Mouse (Mus musculus) lung, postnatal 0 days (tissue): ENCODE measurements at regions not wholly inside any gene's neighbourhood (a gene's known extent, or its start where the extent isn't known, plus 50 kb on each side); places are given as distances from the start of the nearest gene placed in this dataset.

Experiments used
- CTCF ChIP-seq: IDR thresholded peaks from 2 replicates; pipeline ENCODE4 v1.5.1; 2016; ENCODE audit warnings: antibody characterized with exemption, mild to moderate bottlenecking
- EP300 ChIP-seq: IDR thresholded peaks from 2 replicates; pipeline ENCODE4 v1.6.1; 2016; ENCODE audit warnings: antibody characterized with exemption, mild to moderate bottlenecking, control low read depth

DNA sequence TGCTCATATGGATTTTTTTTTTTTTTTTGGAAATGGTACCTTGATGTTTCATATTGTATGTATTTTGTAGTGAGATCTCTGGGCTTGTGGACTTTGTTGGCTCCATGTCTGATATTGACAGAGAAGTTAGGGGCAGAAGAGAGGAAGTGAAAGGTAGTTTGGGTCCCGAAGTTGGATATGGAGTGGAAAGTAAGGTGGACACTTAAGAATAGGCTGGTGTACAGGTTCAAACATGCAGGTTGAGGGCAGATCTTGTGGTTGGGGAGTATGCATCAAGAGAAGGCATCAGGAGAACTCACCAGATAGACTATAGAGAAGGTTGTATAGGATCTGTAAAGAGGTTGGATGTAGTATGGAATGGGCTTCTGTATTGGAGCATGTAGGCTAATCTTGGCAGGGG lies 2337.5 kb downstream of the A830018L16Rik start:
- no peak for TF ChIP-seq EP300
- TF ChIP-seq CTCF = no peak
